Mouse (Mus musculus) MEL (cell line): ENCODE results near the gene Cpne8. TPM values are rescaled to one million over a fixed set of nuclear protein-coding genes. Genes with fewer than 3 reads are reported as not detected.
A peak's percentile ranks its signal among the peaks of the same experiment; 100 is the strongest.

Experiments used
- DNase-seq: peaks from one replicate; pipeline ENCODE4 v3.0.0; 2011; ENCODE audit warnings: low read depth, low spot score
- H3K27ac ChIP-seq: 2 replicates; pipeline ENCODE4 v1.5.1; 2012; ENCODE audit warnings: low read depth, mild to moderate bottlenecking, control low read depth, low read length, moderate library complexity; ENCODE audit not compliant: control insufficient read depth
- H3K27me3 ChIP-seq, 2 experiments: fragments of 150-350 bp in 1 of 2; sonication (generic) in 1 of 2; 2 replicates each; pipeline ENCODE4 v1.6.1; 2012; ENCODE audit warnings: low read length in 2 of 2, mild to moderate bottlenecking in 2 of 2, improper control_type of control experiment in 1 of 2, moderate library complexity in 1 of 2; ENCODE audit not compliant: insufficient read depth in 2 of 2, control insufficient read depth in 1 of 2
- H3K36me3 ChIP-seq, 2 experiments: 2 replicates each; pipeline ENCODE4 v1.6.1; 2012 to 2014; ENCODE audit warnings: low read length in 2 of 2, improper control_type of control experiment in 1 of 2, inconsistent platforms in 1 of 2, mild to moderate bottlenecking in 1 of 2; ENCODE audit not compliant: insufficient read depth in 2 of 2, control insufficient read depth in 1 of 2
- H3K4me1 ChIP-seq, 2 experiments: fragments of 150-350 bp in 1 of 2; sonication (generic) in 1 of 2; 2 replicates each; pipeline ENCODE4 v1.6.1; 2012; ENCODE audit warnings: low read length in 2 of 2, improper control_type of control experiment in 1 of 2, mild to moderate bottlenecking in 1 of 2; ENCODE audit not compliant: insufficient read depth in 2 of 2, control insufficient read depth in 1 of 2
- H3K4me3 ChIP-seq, 2 experiments: fragments of 150-350 bp in 1 of 2; sonication (generic) in 1 of 2; 2 replicates each; pipeline ENCODE4 v1.5.1; 2012; ENCODE audit warnings: low read depth in 2 of 2, low read length in 2 of 2, mild to moderate bottlenecking in 2 of 2, moderate library complexity in 2 of 2, control low read depth in 1 of 2, improper control_type of control experiment in 1 of 2; ENCODE audit not compliant: control insufficient read depth in 1 of 2, insufficient read depth in 1 of 2
- H3K79me2 ChIP-seq: 2 replicates; pipeline ENCODE4 v1.6.1; 2012; ENCODE audit warnings: mild to moderate bottlenecking, low read length, moderate library complexity; ENCODE audit not compliant: control insufficient read depth, poor library complexity, insufficient read depth
- H3K9ac ChIP-seq: 2 replicates; pipeline ENCODE4 v1.6.1; 2012; ENCODE audit warnings: low read depth, mild to moderate bottlenecking, control low read depth, low read length, moderate library complexity; ENCODE audit not compliant: control insufficient read depth, poor library complexity, severe bottlenecking
- H3K9me3 ChIP-seq: fragments of 150-350 bp; sonication (generic); replicated peaks from 2 replicates; pipeline ENCODE4 v1.6.1; 2012; ENCODE audit warnings: mild to moderate bottlenecking, low read length, improper control_type of control experiment, moderate library complexity; ENCODE audit not compliant: insufficient read depth
- BHLHE40 ChIP-seq: IDR thresholded peaks from 2 replicates; pipeline ENCODE4 v1.6.1; 2012; ENCODE audit warnings: low read depth, mild to moderate bottlenecking, inconsistent platforms, low read length, improper control_type of control experiment, borderline replicate concordance
- CTCF ChIP-seq, 3 experiments: IDR thresholded peaks in 2 of 3; conservative IDR thresholded peaks in 1 of 3; 2 replicates each; pipeline ENCODE4 v1.5.1; 2011 to 2012; ENCODE audit warnings: low read length in 3 of 3, low read depth in 2 of 3, mild to moderate bottlenecking in 2 of 3, improper control_type of control experiment in 1 of 3, inconsistent platforms in 1 of 3, mixed read lengths in 1 of 3, moderate library complexity in 1 of 3; ENCODE audit not compliant: control insufficient read depth in 1 of 3, insufficient read depth in 1 of 3, poor library complexity in 1 of 3, severe bottlenecking in 1 of 3
- ELF1 ChIP-seq: IDR thresholded peaks from 2 replicates; pipeline ENCODE4 v1.6.1; 2014; ENCODE audit warnings: low read depth, mild to moderate bottlenecking, inconsistent platforms, low read length, improper control_type of control experiment, moderate library complexity
- ETS1 ChIP-seq: IDR thresholded peaks from 2 replicates; pipeline ENCODE4 v1.6.1; 2012; ENCODE audit warnings: low read depth, mild to moderate bottlenecking, inconsistent platforms, low read length, improper control_type of control experiment, moderate library complexity
- JUND ChIP-seq: IDR thresholded peaks from 2 replicates; pipeline ENCODE4 v1.6.1; 2011; ENCODE audit warnings: low read depth, mild to moderate bottlenecking, improper control_type of control experiment, low read length
- MAFK ChIP-seq: IDR thresholded peaks from 2 replicates; pipeline ENCODE4 v1.6.1; 2011; ENCODE audit warnings: low read depth, mild to moderate bottlenecking, low read length, improper control_type of control experiment, borderline replicate concordance
- MAZ ChIP-seq: IDR thresholded peaks from 2 replicates; pipeline ENCODE4 v1.6.1; 2012; ENCODE audit warnings: low read depth, mild to moderate bottlenecking, inconsistent platforms, low read length, improper control_type of control experiment
- MEF2A ChIP-seq: IDR thresholded peaks from 2 replicates; pipeline ENCODE4 v1.6.1; 2014; ENCODE audit warnings: low read depth, mild to moderate bottlenecking, inconsistent platforms, low read length, improper control_type of control experiment; ENCODE audit not compliant: poor library complexity, insufficient replicate concordance, severe bottlenecking; ENCODE audit errors: extremely low read depth
- MXI1 ChIP-seq: IDR thresholded peaks from 2 replicates; pipeline ENCODE4 v1.6.1; 2011; ENCODE audit warnings: mild to moderate bottlenecking, low read depth, low read length, improper control_type of control experiment
- MYB ChIP-seq: IDR thresholded peaks from 2 replicates; pipeline ENCODE4 v1.6.1; 2011; ENCODE audit warnings: mild to moderate bottlenecking, low read depth, low read length, improper control_type of control experiment
- NELFE ChIP-seq: IDR thresholded peaks from 2 replicates; pipeline ENCODE4 v1.6.1; 2011; ENCODE audit warnings: low read depth, low read length, improper control_type of control experiment
- POLR2A ChIP-seq, 2 experiments: IDR thresholded peaks; 2 replicates each; pipeline ENCODE4 v1.6.1; 2011 to 2012; ENCODE audit warnings: low read length in 2 of 2, mild to moderate bottlenecking in 2 of 2, control low read depth in 1 of 2, improper control_type of control experiment in 1 of 2, low read depth in 1 of 2, moderate library complexity in 1 of 2; ENCODE audit not compliant: control insufficient read depth in 1 of 2, insufficient read depth in 1 of 2, poor library complexity in 1 of 2
- POLR2AphosphoS2 ChIP-seq: IDR thresholded peaks from 2 replicates; pipeline ENCODE4 v1.6.1; 2011; ENCODE audit warnings: low read length, improper control_type of control experiment
- SIN3A ChIP-seq: IDR thresholded peaks from 2 replicates; pipeline ENCODE4 v1.6.1; 2012; ENCODE audit warnings: low read length, improper control_type of control experiment, inconsistent platforms
- TBP ChIP-seq: IDR thresholded peaks from 2 replicates; pipeline ENCODE4 v1.8.0; 2011; ENCODE audit warnings: low read depth, low read length, improper control_type of control experiment
- ZKSCAN1 ChIP-seq: IDR thresholded peaks from 2 replicates; pipeline ENCODE4 v1.6.1; 2012; ENCODE audit warnings: low read depth, mild to moderate bottlenecking, inconsistent platforms, low read length, improper control_type of control experiment, moderate library complexity
- ZMIZ1 ChIP-seq: IDR thresholded peaks from 2 replicates; pipeline ENCODE4 v1.6.1; 2012; ENCODE audit warnings: low read depth, mild to moderate bottlenecking, inconsistent platforms, low read length, improper control_type of control experiment, moderate library complexity
- ZNF384 ChIP-seq: IDR thresholded peaks from 2 replicates; pipeline ENCODE4 v1.6.1; 2012; ENCODE audit warnings: low read depth, mild to moderate bottlenecking, inconsistent platforms, low read length, improper control_type of control experiment
- polyA plus RNA-seq, 2 experiments: library from polyadenylated mRNA; stranded (reverse) in 1 of 2; unstranded in 1 of 2; fragments of >175 nt in 1 of 2; fragments of >200 nt in 1 of 2; gene quantifications; 2 replicates each; pipeline versions ENCODE4 v1.2.1 to v1.2.4; 2012; ENCODE audit warnings: low replicate concordance in 2 of 2, low read depth in 1 of 2; ENCODE audit not compliant: insufficient read length in 2 of 2, insufficient read depth in 1 of 2, missing spikeins in 1 of 2
- total RNA-seq: library from RNA; depleted of rRNA; stranded (reverse); fragments of 300-350 nt; gene quantifications from 2 replicates; pipeline ENCODE4 v1.2.3, GENCODE M21; 2012

Gene Cpne8
- total and polyA plus RNA-seq, 3 experiments, result 18.5 to 50.4 TPM; not detected in 1

DNA sequence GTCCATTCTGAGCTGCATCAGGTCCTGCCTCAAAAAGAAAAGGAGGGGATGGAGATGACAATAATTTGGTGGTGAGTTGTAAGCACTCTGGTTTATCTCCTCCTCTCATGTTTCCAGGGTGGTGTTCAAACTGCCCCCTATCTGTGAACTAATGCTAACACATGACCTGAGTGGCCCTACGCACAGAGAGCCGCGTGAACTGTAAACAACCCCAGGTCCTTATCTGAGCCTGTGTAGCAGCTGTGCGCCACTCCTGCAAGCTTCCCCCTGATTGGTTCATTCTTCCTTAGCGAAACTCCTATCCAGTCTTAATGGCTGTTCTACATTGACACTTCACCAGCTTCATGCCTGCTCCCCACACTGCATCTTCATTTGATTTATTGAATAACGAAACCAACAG, 7.5 kb upstream of the Cpne8 start:
- no peaks in the 10 kb centered on the region for H3K27me3 ChIP-seq
- TF ChIP-seq ZNF384, result no peak
- no peak for TF ChIP-seq MXI1
- TF ChIP-seq ELF1, result no peak
- no peak for TF ChIP-seq POLR2AphosphoS2
- H3K79me2 ChIP-seq, result no peaks in the 10 kb centered on the region
- H3K4me3 ChIP-seq, result no peak overlapping the region
- no peak for DNase-seq
- H3K9ac ChIP-seq, result no peak overlapping the region
- no peaks in the 10 kb centered on the region for H3K9me3 ChIP-seq
- no peaks in the 10 kb centered on the region for H3K36me3 ChIP-seq
- no peaks in the 10 kb centered on the region for H3K4me1 ChIP-seq
- H3K27ac ChIP-seq, result no peak overlapping the region

DNA sequence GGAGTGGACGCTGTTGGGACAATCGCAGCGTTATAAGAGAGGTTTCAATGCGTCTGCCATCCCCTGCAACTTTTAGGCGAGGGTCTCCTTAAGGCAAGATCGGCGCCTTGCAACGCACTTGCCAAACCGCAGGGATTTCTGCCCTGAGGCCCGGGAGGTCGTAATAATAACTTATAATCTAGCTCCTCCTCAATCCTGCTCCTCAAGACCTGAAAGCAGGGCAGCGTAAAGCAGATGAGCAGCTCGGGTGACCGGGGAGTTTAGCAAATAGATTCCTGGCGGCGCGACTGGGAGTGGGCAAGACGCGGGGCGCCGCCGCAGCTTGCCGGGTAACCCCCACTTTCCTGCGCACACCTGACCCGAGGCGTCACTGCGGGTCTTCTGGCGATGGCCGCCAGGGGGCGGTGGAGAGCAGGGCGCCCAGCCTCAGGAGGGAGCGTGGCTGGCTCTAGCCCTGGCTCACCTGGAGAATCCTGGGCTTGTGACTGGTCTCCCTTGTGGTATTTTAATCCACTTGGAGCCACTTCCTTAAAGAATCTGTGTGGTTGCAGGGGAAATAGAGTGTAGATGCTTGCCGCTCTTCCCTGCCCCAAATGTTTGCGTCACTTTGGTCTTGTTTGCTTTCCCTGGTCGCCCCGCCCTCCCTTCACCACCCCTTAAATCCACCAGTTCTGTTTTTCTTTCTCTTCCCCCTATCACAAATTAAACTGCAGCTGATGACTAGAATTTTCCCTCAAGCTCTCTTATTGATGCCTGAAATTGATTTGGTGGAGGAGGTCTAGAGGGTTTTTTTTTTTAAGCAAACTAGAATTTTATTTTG, 738 bp upstream of the Cpne8 start:
- Histone ChIP-seq H3K36me3 (no peaks in the 10 kb centered on the region), H3K27me3 (no peaks in the 10 kb centered on the region), H3K27ac (no peak overlapping the region), H3K4me3 (no peak overlapping the region), H3K79me2 (no peaks in the 10 kb centered on the region), H3K9me3 (no peaks in the 10 kb centered on the region), H3K4me1 (no peaks in the 10 kb centered on the region), H3K9ac (no peak overlapping the region)
- DNase-seq, result no peak
- no peak for TF ChIP-seq POLR2A (IDR thresholded peaks at IDR 0.05; ENCODE audit: control insufficient read depth in 1 of 2, insufficient read depth in 1 of 2, low read depth in 1 of 2, low read length in 2 of 2, poor library complexity in 1 of 2)
- TF ChIP-seq CTCF (IDR thresholded peaks at IDR 0.05 in 2 of 3, conservative IDR thresholded peaks at IDR 0.05 in 1 of 3; ENCODE audit: control insufficient read depth in 1 of 3, insufficient read depth in 1 of 3, low read depth in 2 of 3, low read length in 3 of 3, poor library complexity in 1 of 3, severe bottlenecking in 1 of 3), result peak in 1 of 3 experiments; percentile 30; a peak in 1 of 6 replicates
- TF ChIP-seq MAFK, result no peak
- no peak for TF ChIP-seq ZKSCAN1
- no peak for TF ChIP-seq ZNF384

DNA sequence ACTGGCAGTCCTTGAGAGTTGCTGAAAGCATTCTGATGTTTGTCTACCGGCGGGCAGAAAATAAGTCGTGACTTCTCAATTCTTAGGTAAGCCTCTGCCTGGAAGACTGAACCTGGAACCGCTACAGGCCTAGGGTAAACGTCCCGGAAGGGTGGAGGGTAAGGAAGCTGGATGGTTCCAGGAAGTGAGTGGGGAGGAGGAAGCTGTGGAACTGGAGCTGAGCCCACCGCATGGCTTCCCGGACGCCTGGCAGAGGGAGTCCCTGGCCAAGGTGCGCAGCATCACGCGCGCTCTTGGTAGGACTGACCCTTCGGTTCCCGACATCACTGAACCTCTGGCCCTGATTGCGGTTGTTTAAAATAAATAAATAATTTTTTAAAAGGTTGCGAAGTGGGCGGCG, 744 bp downstream of the Cpne8 start:
- no peaks in the 10 kb centered on the region for H3K36me3 ChIP-seq
- no peak overlapping the region for H3K27ac ChIP-seq
- no peaks in the 10 kb centered on the region for H3K79me2 ChIP-seq
- no peaks in the 10 kb centered on the region for H3K27me3 ChIP-seq
- DNase-seq, result no peak
- no peaks in the 10 kb centered on the region for H3K9me3 ChIP-seq
- TF ChIP-seq ZNF384 (no peak), MYB (no peak), BHLHE40 (no peak), MEF2A (no peak), SIN3A (no peak), TBP (no peak), POLR2A (IDR thresholded peaks at IDR 0.05; ENCODE audit: control insufficient read depth in 1 of 2, insufficient read depth in 1 of 2, low read depth in 1 of 2, low read length in 2 of 2, poor library complexity in 1 of 2) (no peak), NELFE (no peak), MAZ (no peak), JUND (no peak), ZMIZ1 (no peak), ETS1 (no peak)
- no peak overlapping the region for H3K4me3 ChIP-seq
- H3K9ac ChIP-seq, result no peak overlapping the region
- H3K4me1 ChIP-seq, result no peaks in the 10 kb centered on the region
